Mouse (Mus musculus) adrenal gland, adult (tissue): Measurements from ENCODE around the gene Armh1.

ENCODE experiments used
- DNase-seq, 2 experiments: peaks; one replicate each; pipeline ENCODE4 v3.0.0; 2022 to 2023; ENCODE audit warnings: low spot score in 1 of 2; ENCODE audit not compliant: inconsistent age in 2 of 2

The Armh1 gene

GRCm38 (mm10) chr4:117270278-117270677, 18.4 kb upstream of the Armh1 start:
- DNase-seq, result peak; percentile 80 to 91

GRCm38 (mm10) chr4:117267831-117268437, 16.0 kb upstream of the Armh1 start:
- DNase-seq, result peak in 1 of 2 experiments; percentile 39

- DNase-seq, result peak; percentile 75 to 93
These were observed 15.4 kb upstream of the Armh1 start for GRCm38 (mm10) chr4:117267284-117267683.

GRCm38 (mm10) chr4:117262987-117263386, 11.1 kb upstream of the Armh1 start:
- no peak for DNase-seq

GRCm38 (mm10) chr4:117262101-117262913, 10.4 kb upstream of the Armh1 start:
- DNase-seq, result peak; percentile 80 to 89

GRCm38 (mm10) chr4:117261222-117261621, 9.3 kb upstream of the Armh1 start:
- DNase-seq, result no peak

- DNase-seq, result peak in 1 of 2 experiments; percentile 45
These were observed 8.0 kb upstream of the Armh1 start for GRCm38 (mm10) chr4:117259909-117260308.

- DNase-seq, result peak in 1 of 2 experiments; percentile 78
These were observed 2.7 kb upstream of the Armh1 start for GRCm38 (mm10) chr4:117254672-117255071.

- DNase-seq, result no peak
These were observed 2.2 kb upstream of the Armh1 start for GRCm38 (mm10) chr4:117254017-117254627.

GRCm38 (mm10) chr4:117253218-117254016, 1.5 kb upstream of the Armh1 start:
- peak; percentile 56 to 87 for DNase-seq

- no peak for DNase-seq
These were observed 830 bp upstream of the Armh1 start for GRCm38 (mm10) chr4:117252755-117253154.

- DNase-seq, result peak; percentile 67 to 94
These were observed 426 bp upstream of the Armh1 start for GRCm38 (mm10) chr4:117252351-117252750.

- no peak for DNase-seq
These were observed 943 bp downstream of the Armh1 start for GRCm38 (mm10) chr4:117250982-117251381.

GRCm38 (mm10) chr4:117240867-117241266, 11.1 kb downstream of the Armh1 start:
- peak; percentile 66 to 86 for DNase-seq

GRCm38 (mm10) chr4:117239153-117239552, 12.8 kb downstream of the Armh1 start:
- DNase-seq, result no peak

GRCm38 (mm10) chr4:117235822-117236221, 16.1 kb downstream of the Armh1 start:
- DNase-seq, result no peak

GRCm38 (mm10) chr4:117234166-117234741, 17.7 kb downstream of the Armh1 start:
- no peak for DNase-seq

GRCm38 (mm10) chr4:117231208-117231607, 20.7 kb downstream of the Armh1 start:
- peak in 1 of 2 experiments; percentile 74 for DNase-seq

- peak; percentile 25 to 47 for DNase-seq
These were observed 21.6 kb downstream of the Armh1 start for GRCm38 (mm10) chr4:117230331-117230730.

GRCm38 (mm10) chr4:117229590-117229989, 22.3 kb downstream of the Armh1 start:
- no peak for DNase-seq

- no peak for DNase-seq
These were observed 26.7 kb downstream of the Armh1 start for GRCm38 (mm10) chr4:117225250-117225649.
